Mouse (Mus musculus): Measurements from ENCODE around the gene Gm30302. TPM values are rescaled to one million over a fixed set of nuclear protein-coding genes. Genes with fewer than 3 reads are reported as not detected.
"Not testable (repeated sequence)": the region's sequence is repeated elsewhere in the genome, so short reads cannot be mapped to it uniquely, and the experiment has no call there.

Gm30302 gene
- polyA plus RNA-seq, 1 experiment, result not detected

GRCm38 (mm10) chr13:49807146-49807545, 8.3 kb upstream of the Gm30302 start:
- Histone ChIP-seq H3K4me2 (ENCODE audit: low read depth) (no peak overlapping the region), H3K79me2 (ENCODE audit: control insufficient read depth, insufficient read depth) (no peaks in the 10 kb centered on the region), H3K27me3 (ENCODE audit: control insufficient read depth, insufficient read depth, insufficient read length) (no peaks in the 10 kb centered on the region), H3ac (ENCODE audit: control insufficient read depth, insufficient read length) (no peak overlapping the region), H3K4me3 (no peak overlapping the region), H3K36me3 (ENCODE audit: control insufficient read depth, insufficient read depth) (no peaks in the 10 kb centered on the region)
- TF ChIP-seq CEBPB (IDR thresholded peaks at IDR 0.05; ENCODE audit: insufficient read depth, poor library complexity, severe bottlenecking) (no peak), REST (IDR thresholded peaks at IDR 0.05; ENCODE audit: insufficient read depth, insufficient read length) (no peak), TCF3 (IDR thresholded peaks at IDR 0.05; ENCODE audit: insufficient read length, low read depth) (no peak), TCF12 (IDR thresholded peaks at IDR 0.05; ENCODE audit: insufficient read depth, poor library complexity, severe bottlenecking) (no peak), POLR2A (IDR thresholded peaks at IDR 0.05; ENCODE audit: insufficient read length, low read depth) (no peak), SRF (IDR thresholded peaks at IDR 0.05; ENCODE audit: control insufficient read depth, insufficient read length, low read depth) (no peak), POLR2AphosphoS2 (IDR thresholded peaks at IDR 0.05; ENCODE audit: insufficient read length, low read depth) (no peak), MYOD1 (IDR thresholded peaks at IDR 0.05; ENCODE audit: control insufficient read depth in 1 of 3, insufficient read length in 2 of 3, low read depth in 2 of 3) (no peak)

GRCm38 (mm10) chr13:49788563-49789393, 10.0 kb downstream of the Gm30302 start:
- TF ChIP-seq SRF (IDR thresholded peaks at IDR 0.05; ENCODE audit: control insufficient read depth, insufficient read length, low read depth), result no peak
- no peak for TF ChIP-seq REST (IDR thresholded peaks at IDR 0.05; ENCODE audit: insufficient read depth, insufficient read length)
- TF ChIP-seq MYOG (IDR thresholded peaks at IDR 0.05; ENCODE audit: control insufficient read depth in 1 of 3, insufficient read depth in 1 of 3, insufficient read length in 2 of 3, low read depth in 2 of 3), result no peak
- TF ChIP-seq MAX (IDR thresholded peaks at IDR 0.05; ENCODE audit: low read depth), result no peak
- TF ChIP-seq MYOD1 (IDR thresholded peaks at IDR 0.05; ENCODE audit: control insufficient read depth in 1 of 3, insufficient read length in 2 of 3, low read depth in 2 of 3), result no peak
- no peak for TF ChIP-seq POLR2AphosphoS2 (IDR thresholded peaks at IDR 0.05; ENCODE audit: insufficient read length, low read depth)
- TF ChIP-seq USF1 (IDR thresholded peaks at IDR 0.05; ENCODE audit: low read depth), result no peak
- no peak for TF ChIP-seq TCF3 (IDR thresholded peaks at IDR 0.05; ENCODE audit: insufficient read length, low read depth)
- TF ChIP-seq CEBPB (IDR thresholded peaks at IDR 0.05; ENCODE audit: insufficient read depth, poor library complexity, severe bottlenecking), result no peak
- TF ChIP-seq E2F4 (IDR thresholded peaks at IDR 0.05; ENCODE audit: insufficient read depth), result no peak
- TF ChIP-seq TCF12 (IDR thresholded peaks at IDR 0.05; ENCODE audit: insufficient read depth, poor library complexity, severe bottlenecking), result no peak
- no peak for TF ChIP-seq POLR2A (IDR thresholded peaks at IDR 0.05; ENCODE audit: insufficient read length, low read depth)
- Histone ChIP-seq H3K36me3 (ENCODE audit: control insufficient read depth, insufficient read depth) (no peaks in the 10 kb centered on the region), H3K4me2 (ENCODE audit: low read depth) (no peak overlapping the region), H3K27me3 (ENCODE audit: control insufficient read depth, insufficient read depth, insufficient read length) (no peaks in the 10 kb centered on the region), H3ac (ENCODE audit: control insufficient read depth, insufficient read length) (no peak overlapping the region), H3K4me3 (no peak overlapping the region), H3K79me2 (ENCODE audit: control insufficient read depth, insufficient read depth) (no peaks in the 10 kb centered on the region)

- no peaks in the 10 kb centered on the region for H3K27me3 ChIP-seq (ENCODE audit: control insufficient read depth, insufficient read depth, insufficient read length)
- H3K36me3 ChIP-seq (ENCODE audit: control insufficient read depth, insufficient read depth), result no peaks in the 10 kb centered on the region
- no peaks in the 10 kb centered on the region for H3K79me2 ChIP-seq (ENCODE audit: control insufficient read depth, insufficient read depth)
- H3K4me2 ChIP-seq (ENCODE audit: low read depth), result no peak overlapping the region
- no peak overlapping the region for H3ac ChIP-seq (ENCODE audit: control insufficient read depth, insufficient read length)
- no peak overlapping the region for H3K4me3 ChIP-seq
- TF ChIP-seq MYOG (IDR thresholded peaks at IDR 0.05; ENCODE audit: control insufficient read depth in 1 of 3, insufficient read depth in 1 of 3, insufficient read length in 2 of 3, low read depth in 2 of 3) (no peak), E2F4 (IDR thresholded peaks at IDR 0.05; ENCODE audit: insufficient read depth) (no peak), REST (IDR thresholded peaks at IDR 0.05; ENCODE audit: insufficient read depth, insufficient read length) (no peak), MAX (IDR thresholded peaks at IDR 0.05; ENCODE audit: low read depth) (no peak), CEBPB (IDR thresholded peaks at IDR 0.05; ENCODE audit: insufficient read depth, poor library complexity, severe bottlenecking) (no peak), TCF12 (IDR thresholded peaks at IDR 0.05; ENCODE audit: insufficient read depth, poor library complexity, severe bottlenecking) (no peak), SRF (IDR thresholded peaks at IDR 0.05; ENCODE audit: control insufficient read depth, insufficient read length, low read depth) (no peak)
These were observed 14.9 kb downstream of the Gm30302 start for GRCm38 (mm10) chr13:49783899-49784298.

- not testable (repeated sequence) for H3K79me2 ChIP-seq (ENCODE audit: control insufficient read depth, insufficient read depth); H3ac ChIP-seq (ENCODE audit: control insufficient read depth, insufficient read length); H3K27me3 ChIP-seq (ENCODE audit: control insufficient read depth, insufficient read depth, insufficient read length); H3K4me3 ChIP-seq; H3K36me3 ChIP-seq (ENCODE audit: control insufficient read depth, insufficient read depth); H3K4me2 ChIP-seq (ENCODE audit: low read depth)
These were observed 27.3 kb downstream of the Gm30302 start for GRCm38 (mm10) chr13:49771536-49771935.

GRCm38 (mm10) chr13:49769111-49769510, 29.7 kb downstream of the Gm30302 start:
- Histone ChIP-seq H3ac (ENCODE audit: control insufficient read depth, insufficient read length) (no peak overlapping the region), H3K4me2 (ENCODE audit: low read depth) (no peak overlapping the region), H3K36me3 (ENCODE audit: control insufficient read depth, insufficient read depth) (no peaks in the 10 kb centered on the region), H3K79me2 (ENCODE audit: control insufficient read depth, insufficient read depth) (no peaks in the 10 kb centered on the region), H3K4me3 (no peak overlapping the region), H3K27me3 (ENCODE audit: control insufficient read depth, insufficient read depth, insufficient read length) (no peaks in the 10 kb centered on the region)
- TF ChIP-seq E2F4 (IDR thresholded peaks at IDR 0.05; ENCODE audit: insufficient read depth) (no peak), TCF3 (IDR thresholded peaks at IDR 0.05; ENCODE audit: insufficient read length, low read depth) (no peak), CEBPB (IDR thresholded peaks at IDR 0.05; ENCODE audit: insufficient read depth, poor library complexity, severe bottlenecking) (no peak), POLR2A (IDR thresholded peaks at IDR 0.05; ENCODE audit: insufficient read length, low read depth) (no peak), MAX (IDR thresholded peaks at IDR 0.05; ENCODE audit: low read depth) (no peak), TCF12 (IDR thresholded peaks at IDR 0.05; ENCODE audit: insufficient read depth, poor library complexity, severe bottlenecking) (no peak), MYOD1 (IDR thresholded peaks at IDR 0.05; ENCODE audit: control insufficient read depth in 1 of 3, insufficient read length in 2 of 3, low read depth in 2 of 3) (no peak), MYOG (IDR thresholded peaks at IDR 0.05; ENCODE audit: control insufficient read depth in 1 of 3, insufficient read depth in 1 of 3, insufficient read length in 2 of 3, low read depth in 2 of 3) (no peak), REST (IDR thresholded peaks at IDR 0.05; ENCODE audit: insufficient read depth, insufficient read length) (no peak), POLR2AphosphoS2 (IDR thresholded peaks at IDR 0.05; ENCODE audit: insufficient read length, low read depth) (no peak), SRF (IDR thresholded peaks at IDR 0.05; ENCODE audit: control insufficient read depth, insufficient read length, low read depth) (no peak), USF1 (IDR thresholded peaks at IDR 0.05; ENCODE audit: low read depth) (no peak)
